8 mouse cellular contexts compared by ENCODE assay signal in the genomic region with DNA sequence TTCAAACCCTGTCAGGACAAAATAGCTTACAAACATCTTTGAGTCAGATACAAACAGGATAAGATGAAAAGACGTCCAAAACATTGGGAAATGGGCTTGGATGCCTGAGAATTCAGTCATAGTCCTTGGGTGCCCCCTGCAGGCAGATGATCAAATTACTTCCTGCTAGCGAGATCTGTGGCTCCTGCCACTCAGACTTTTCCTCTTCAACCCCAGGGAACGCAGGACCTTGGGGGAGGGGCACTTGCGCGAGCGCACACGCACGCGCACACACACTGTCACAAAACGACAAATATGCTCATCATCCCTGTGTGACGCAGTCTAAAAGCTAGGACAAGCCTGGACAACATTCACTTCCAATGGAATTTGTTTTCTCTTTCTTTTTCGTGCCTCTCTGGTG. TPM values are rescaled to one million over a fixed set of nuclear protein-coding genes. Genes with fewer than 3 reads are reported as not detected.
DNase-seq lines count a peak whose midpoint lies in the region; ATAC-seq lines count a peak whose summit lies in the region.

No protein-coding gene starts in this region.

- H3K27ac ChIP-seq in intestine, embryonic 14.5 days (ENCODE audit: low read depth), result no peak overlapping the region

- peak overlapping the region; percentile 29 for H3K4me3 ChIP-seq in intestine, embryonic 14.5 days (ENCODE audit: low read depth, low read length)

- 3% methylated on average over 12 of the region's 12 CpGs for WGBS in intestine, embryonic 14.5 days

- no peaks in the 10 kb centered on the region for H3K9me3 ChIP-seq in intestine, embryonic 14.5 days (ENCODE audit: control insufficient read depth, low read length)

- intact Hi-C loops in left cerebral cortex, postnatal 10 days (cut with DNase I), result loop anchor here (5.0 kb wide), 2 partner anchors 377 to 392 kb away; no protein-coding TSS in a partner anchor

- DNase-seq in adrenal gland, adult (ENCODE audit: inconsistent age in 2 of 2, low spot score in 1 of 2), result peak; percentile 87 to 97
- DNase-seq in embryo, embryonic 10.5 days (ENCODE audit: low spot score), result peak; percentile 97
- DNase-seq in gastrocnemius, postnatal 25 days, result peak; percentile 69
- DNase-seq in intestine, embryonic 14.5 days (ENCODE audit: low spot score), result peak; percentile 98
- peak; percentile 85 to 90 for DNase-seq in left cerebral cortex, postnatal 10 days (ENCODE audit: extremely low spot score in 1 of 2, low spot score in 2 of 2)
- peak; percentile 90 to 94 for DNase-seq in right cerebral cortex, postnatal 10 days (ENCODE audit: low spot score in 2 of 2)
- DNase-seq in urinary bladder, postnatal 14 days (ENCODE audit: low spot score), result peak; percentile 91

- peak overlapping the region; percentile 57 for H3K4me2 ChIP-seq in intestine, embryonic 14.5 days (ENCODE audit: low read length)

- H3K9ac ChIP-seq in intestine, embryonic 14.5 days (ENCODE audit: low read length), result 0 out of 2 replicates have a peak overlapping the region, but pooled peaks have one; percentile 10

- peaks cover 14% of the 10 kb centered on the region; the same call in 1 of the 2 replicates for H3K4me1 ChIP-seq in intestine, embryonic 14.5 days (replicated peaks; ENCODE audit: control insufficient read depth, insufficient read depth, low read length)

- H3K27me3 ChIP-seq in intestine, embryonic 14.5 days (replicated peaks; ENCODE audit: control insufficient read depth, insufficient read depth, low read length), result no peaks in the 10 kb centered on the region

- no peak for ATAC-seq in intestine, embryonic 14.5 days (replicated peaks; ENCODE audit: low FRiP score, low TSS enrichment, low read depth)
- ATAC-seq in megakaryocyte progenitor cell, adult 5-6 weeks (replicated peaks; ENCODE audit: poor library complexity), result peak; percentile 64

- no peaks in the 10 kb centered on the region for H3K36me3 ChIP-seq in intestine, embryonic 14.5 days (ENCODE audit: control insufficient read depth, insufficient read depth, low read length)

RNA-seq across cellular contexts. Expression of gene Cyp24a1, which starts 11.9 kb away (rescaled TPM):
- not detected for total RNA-seq in gastrocnemius, postnatal 25 days (2021)
- polyA plus RNA-seq in intestine, embryonic 14.5 days (2014; fragmentation: Nextera tagmentation; extraction: Ambion mirVana), result not detected in 2 replicates
- not detected for total RNA-seq in left cerebral cortex, postnatal 10 days (2021)
- not detected in 2 replicates for total RNA-seq in megakaryocyte progenitor cell, adult 5-6 weeks (2015)
- total RNA-seq in megakaryocyte progenitor cell, adult 5-6 weeks (2017), result not detected in 2 replicates

RNA-seq across cellular contexts. Expression of gene Pfdn4, which starts 12.6 kb away (rescaled TPM):
- 10 to 100 TPM; 12.9 to 14.2 TPM for total RNA-seq in gastrocnemius, postnatal 25 days (2021)
- 68.1 and 77.6 TPM in 2 replicates for polyA plus RNA-seq in intestine, embryonic 14.5 days (2014; fragmentation: Nextera tagmentation; extraction: Ambion mirVana)
- total RNA-seq in left cerebral cortex, postnatal 10 days (2021), result 10 to 100 TPM; 37.3 to 40.9 TPM
- total RNA-seq in megakaryocyte progenitor cell, adult 5-6 weeks (2015), result 56.2 and 65.0 TPM in 2 replicates
- total RNA-seq in megakaryocyte progenitor cell, adult 5-6 weeks (2017), result 78.6 and 104 TPM in 2 replicates
